Mouse (Mus musculus) small intestine, adult 2 months (tissue): ENCODE results near the gene Mfsd5. TPM values are rescaled to one million over a fixed set of nuclear protein-coding genes. Genes with fewer than 3 reads are reported as not detected.
A peak's percentile ranks its signal among the peaks of the same experiment; 100 is the strongest.

ENCODE experiments used
- H3K27ac ChIP-seq: fragments of 200-500 bp; 2 replicates; pipeline ENCODE4 v1.5.1; 2012; ENCODE audit warnings: low read depth, low read length, control low read depth, inconsistent platforms; ENCODE audit not compliant: insufficient read depth
- H3K27me3 ChIP-seq: fragments of 200-500 bp; 2 replicates; pipeline ENCODE4 v1.6.1; 2012; ENCODE audit warnings: mild to moderate bottlenecking, moderate library complexity, low read length, inconsistent platforms; ENCODE audit not compliant: control insufficient read depth, insufficient read depth
- H3K36me3 ChIP-seq: fragments of 200-500 bp; 2 replicates; pipeline ENCODE4 v1.6.1; 2012; ENCODE audit warnings: mild to moderate bottlenecking, low read length, control low read depth, inconsistent platforms; ENCODE audit not compliant: control insufficient read depth, insufficient read depth
- H3K4me1 ChIP-seq: fragments of 200-500 bp; 2 replicates; pipeline ENCODE4 v1.6.1; 2012; ENCODE audit warnings: low read length, inconsistent platforms, mixed read lengths; ENCODE audit not compliant: control insufficient read depth, insufficient read depth, insufficient read length
- H3K4me3 ChIP-seq: fragments of 200-500 bp; 2 replicates; pipeline ENCODE4 v1.5.1; 2012; ENCODE audit warnings: low read depth, mild to moderate bottlenecking, control low read depth, inconsistent platforms, low read length, moderate library complexity
- CTCF ChIP-seq: fragments of 200-500 bp; IDR thresholded peaks from 2 replicates; pipeline ENCODE4 v1.5.1; 2012; ENCODE audit warnings: low read depth, mild to moderate bottlenecking, control low read depth, inconsistent platforms, low read length, moderate library complexity, mixed read lengths; ENCODE audit not compliant: insufficient replicate concordance, insufficient read length; ENCODE audit errors: extremely low read depth
- POLR2A ChIP-seq: fragments of 200-500 bp; IDR thresholded peaks from 2 replicates; pipeline ENCODE4 v1.6.1; 2012; ENCODE audit warnings: low read depth, mild to moderate bottlenecking, control low read depth, inconsistent platforms, low read length, moderate library complexity
- WGBS: fragments of 180-500 bp; shearing (Covaris S2); methylation state at CpG from one replicate; pipeline ENCODE4 v1.1.7; 2018; 5-methylcytosine and 5-hydroxymethylcytosine counted together
- polyA plus RNA-seq: library from polyadenylated mRNA; depleted of rRNA; stranded (reverse); fragments of >200 nt; gene quantifications from 2 replicates; pipeline ENCODE4 v1.2.3, GENCODE M21; 2012; rRNA removed

The Mfsd5 gene
- 38.0 and 67.0 TPM in 2 replicates for polyA plus RNA-seq

DNA sequence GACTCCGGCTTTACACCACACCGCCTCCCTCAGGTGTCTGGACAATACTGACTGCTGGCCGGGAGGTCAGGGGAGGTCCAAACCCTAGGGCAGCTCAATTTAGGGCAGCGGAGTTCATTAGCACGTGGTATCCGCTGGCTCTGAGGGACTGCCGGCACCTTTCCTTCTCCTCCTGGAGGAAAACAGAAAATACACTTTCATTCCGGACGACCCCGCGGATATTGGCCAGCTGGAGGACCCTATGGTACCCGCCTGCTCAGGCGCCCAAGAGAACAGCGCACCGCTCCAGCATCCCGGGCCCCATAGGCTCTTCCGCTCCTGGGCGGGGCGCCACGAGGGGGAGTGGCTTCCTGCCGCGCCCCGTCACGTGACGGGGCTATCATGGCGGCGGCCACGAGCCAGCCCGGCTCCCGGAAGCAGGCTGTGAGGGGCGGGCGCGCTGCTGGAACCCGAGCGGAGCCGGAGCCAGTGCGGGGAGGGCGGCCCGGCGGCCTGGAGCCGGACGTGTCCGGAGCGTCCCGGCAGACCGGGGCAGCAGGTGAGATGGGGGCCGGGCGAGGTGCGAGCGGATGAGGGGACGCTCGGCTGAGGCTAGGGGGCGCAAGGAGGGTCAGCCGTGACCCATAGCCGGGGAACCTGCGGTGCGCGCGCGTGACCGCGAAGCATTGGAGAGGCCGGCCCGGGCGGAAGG is at the start of gene Mfsd5:
Gene Mfsd5, plus strand, starts transcription at position 363 of the 691 bp plus-strand sequence.
- H3K27ac ChIP-seq: peak within 1 kb of the TSS; percentile 43
- H3K36me3 ChIP-seq: peaks cover 5% of the 10 kb centered on the region
- H3K4me3 ChIP-seq: peak within 1 kb of the TSS; percentile 96
- peaks cover 14% of the 10 kb centered on the region for H3K4me1 ChIP-seq
- no peaks in the 10 kb centered on the region for H3K27me3 ChIP-seq
- TF ChIP-seq POLR2A (peak; percentile 75), CTCF (no peak)
- WGBS: under 1% methylated on average over 65 of the region's 65 CpGs

DNA sequence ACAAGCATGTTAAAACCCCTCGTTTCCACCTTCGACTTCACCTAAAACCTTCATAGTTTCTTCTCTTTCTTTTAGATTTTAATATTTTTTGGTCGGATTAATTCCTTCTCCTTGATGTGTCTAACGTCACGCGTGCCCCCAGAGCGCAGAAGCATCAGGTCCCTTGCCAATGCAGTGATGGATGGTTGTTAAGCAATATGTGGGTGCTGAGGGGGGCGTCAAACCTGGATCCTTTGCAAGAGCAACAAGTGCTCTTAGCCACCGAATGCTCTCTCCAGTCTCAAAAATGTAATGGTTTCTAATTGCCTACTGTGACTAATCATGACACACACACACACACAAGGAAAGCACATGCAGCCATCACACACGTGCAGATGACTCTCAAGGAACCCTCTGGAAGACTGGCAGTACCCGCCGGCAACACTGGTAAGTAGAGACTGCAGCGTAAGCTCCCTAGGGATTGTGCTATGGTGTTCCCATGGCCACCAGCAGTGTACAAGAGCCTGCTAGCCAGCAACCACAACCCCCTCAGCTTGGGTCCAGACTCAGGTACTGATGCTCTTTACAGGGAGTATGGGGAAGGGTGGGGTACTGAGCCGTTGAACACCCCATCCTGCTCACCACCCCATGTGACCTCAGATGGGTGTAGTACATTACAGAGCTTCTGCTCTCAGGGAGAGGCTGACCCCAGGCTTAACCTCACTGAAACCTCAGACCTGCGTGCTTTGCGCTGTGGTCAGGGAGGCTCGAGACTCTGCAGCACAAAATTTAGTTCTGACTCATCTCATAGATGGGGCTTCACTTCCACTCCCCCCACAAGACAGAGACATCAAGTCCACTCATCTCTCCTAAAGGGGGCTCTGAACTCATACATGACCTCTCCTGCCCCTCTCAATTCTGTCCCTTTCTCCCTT is 48.6 kb upstream of the Mfsd5 start:
- no peak for TF ChIP-seq POLR2A
- TF ChIP-seq CTCF: no peak
- Histone ChIP-seq H3K27me3 (no peaks in the 10 kb centered on the region), H3K36me3 (no peaks in the 10 kb centered on the region), H3K4me1 (peaks cover 10% of the 10 kb centered on the region), H3K4me3 (peak overlapping the region; percentile 59), H3K27ac (peak overlapping the region; percentile 36; the same call in 1 of the 2 replicates)
- 81% methylated on average over 17 of the region's 17 CpGs for WGBS

DNA sequence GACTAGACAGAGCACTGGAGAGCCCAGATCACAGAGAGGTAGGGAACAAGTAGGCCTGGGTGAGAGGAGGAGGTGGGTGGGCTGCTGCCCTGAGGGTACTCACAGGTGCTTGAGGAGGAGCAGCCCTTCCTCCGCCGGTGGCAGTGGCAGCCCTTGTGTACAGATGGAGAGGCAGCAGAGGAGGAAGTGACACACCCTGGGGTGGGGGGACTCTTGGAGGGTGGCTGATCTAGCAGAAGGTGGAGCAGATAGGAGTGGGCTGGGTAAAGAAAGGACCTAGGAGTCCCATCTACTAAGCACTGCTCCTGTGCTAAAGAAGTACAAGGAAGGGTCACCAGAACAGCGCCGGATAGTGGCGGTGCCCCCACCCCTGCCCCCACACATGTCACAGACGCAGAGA is 47.5 kb upstream of the Mfsd5 start, which contains the start of gene Itgb7:
Gene Itgb7, minus strand, starts transcription at position 197 of the 400 bp plus-strand sequence.
- WGBS: 40% methylated on average over 6 of the region's 6 CpGs
- H3K27ac ChIP-seq: peak within 1 kb of the TSS; percentile 36; the same call in 1 of the 2 replicates
- peaks cover 13% of the 10 kb centered on the region for H3K4me1 ChIP-seq
- TF ChIP-seq POLR2A: 0 out of 2 replicates have a peak, but pooled peaks have one; percentile 17
- no peak for TF ChIP-seq CTCF
- peak within 1 kb of the TSS; percentile 59 for H3K4me3 ChIP-seq
- no peaks in the 10 kb centered on the region for H3K36me3 ChIP-seq
- H3K27me3 ChIP-seq: no peaks in the 10 kb centered on the region

DNA sequence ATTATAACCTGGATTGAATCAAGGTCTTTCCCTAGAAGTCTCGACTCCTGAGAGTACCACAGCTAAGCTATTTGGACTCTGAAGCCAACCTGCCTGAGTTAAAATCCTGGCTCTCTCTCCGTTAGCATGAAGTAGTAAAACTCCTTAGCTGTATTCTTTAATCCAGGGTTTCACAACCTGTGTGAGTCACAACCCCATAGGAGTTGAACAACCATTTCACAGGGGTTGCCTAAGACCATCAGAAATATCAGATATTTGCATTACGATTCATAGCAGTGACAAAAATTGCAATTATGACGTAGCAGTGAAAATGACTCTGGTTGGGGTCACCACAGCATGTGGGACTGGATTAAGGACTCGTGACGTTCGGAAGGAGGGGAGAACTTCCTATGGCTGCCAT is 46.5 kb upstream of the Mfsd5 start:
- no peaks in the 10 kb centered on the region for H3K36me3 ChIP-seq
- no peak for TF ChIP-seq POLR2A
- no peak for TF ChIP-seq CTCF
- no peaks in the 10 kb centered on the region for H3K27me3 ChIP-seq
- H3K27ac ChIP-seq: no peak overlapping the region
- no peak overlapping the region for H3K4me3 ChIP-seq
- peaks cover 13% of the 10 kb centered on the region for H3K4me1 ChIP-seq
- WGBS: 85% methylated on average over 7 of the region's 7 CpGs

DNA sequence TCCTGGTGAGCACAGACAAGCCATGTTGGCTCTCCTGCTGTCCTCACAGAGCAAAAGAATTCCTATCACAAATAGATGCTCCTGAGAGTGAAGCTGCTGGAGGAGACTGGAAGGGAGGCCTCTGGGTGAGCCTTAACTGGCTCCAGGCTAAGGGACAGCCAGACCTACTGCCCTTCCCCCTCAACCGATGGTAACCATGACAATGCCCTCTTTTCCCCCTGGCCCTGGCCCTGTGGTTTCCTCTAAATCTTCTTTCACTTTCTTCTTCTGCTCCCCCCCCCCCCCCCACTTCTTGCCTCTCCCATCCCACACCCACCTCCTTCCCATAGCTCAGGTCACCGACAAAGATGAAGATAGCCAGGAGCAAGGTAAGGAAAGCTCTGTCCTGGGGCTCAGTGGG is 45.4 kb upstream of the Mfsd5 start:
- no peak for TF ChIP-seq POLR2A
- no peak for TF ChIP-seq CTCF
- H3K27ac ChIP-seq: no peak overlapping the region
- no peaks in the 10 kb centered on the region for H3K27me3 ChIP-seq
- H3K4me1 ChIP-seq: peaks cover 13% of the 10 kb centered on the region
- no peak overlapping the region for H3K4me3 ChIP-seq
- WGBS: 22% methylated on average over 2 of the region's 2 CpGs
- H3K36me3 ChIP-seq: no peaks in the 10 kb centered on the region

DNA sequence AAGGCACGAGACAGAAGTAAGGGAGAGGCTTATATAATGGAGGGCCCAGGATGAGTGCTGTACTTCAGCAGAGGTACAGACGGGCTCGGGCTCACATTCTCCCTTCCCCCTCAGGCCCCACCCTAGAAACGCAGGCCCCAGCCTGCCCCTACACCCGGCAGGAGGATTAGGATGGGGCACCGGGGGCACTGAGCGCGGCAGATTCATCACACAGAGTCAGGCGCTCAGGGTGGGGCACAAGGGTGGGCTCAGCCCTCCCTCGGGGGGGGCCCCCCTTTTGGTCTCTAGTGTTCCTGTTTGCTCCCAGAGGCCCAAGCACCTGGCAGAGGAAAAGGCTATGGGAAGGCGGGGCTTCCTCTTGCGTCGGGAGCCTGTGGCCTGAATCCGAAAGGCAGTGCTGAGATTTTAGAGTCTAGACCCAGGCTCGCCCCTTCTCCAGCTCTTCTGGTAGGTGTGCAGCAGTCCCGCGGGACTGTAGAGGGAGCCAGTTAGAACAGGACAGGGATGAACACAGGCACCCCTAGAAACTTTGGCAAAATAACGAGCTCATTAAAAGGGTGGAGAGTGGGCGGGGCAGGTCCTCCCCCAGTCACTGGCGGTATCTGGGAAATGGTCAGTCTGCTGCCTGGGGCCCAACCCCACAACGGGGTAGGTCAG is 43.8 kb upstream of the Mfsd5 start:
- Histone ChIP-seq H3K27ac (no peak overlapping the region), H3K4me3 (peak overlapping the region; percentile 55)

More for the DNA sequence above, 43.8 kb upstream of the Mfsd5 start:
- H3K4me1 ChIP-seq: peaks cover 13% of the 10 kb centered on the region
- H3K27me3 ChIP-seq: no peaks in the 10 kb centered on the region
- TF ChIP-seq POLR2A (no peak), CTCF (no peak; the same call in 1 of the 2 replicates)
- no peaks in the 10 kb centered on the region for H3K36me3 ChIP-seq
- 16% methylated on average over 21 of the region's 21 CpGs for whole genome bisulfite sequencing
